Mouse (Mus musculus) spleen, embryonic (tissue): ENCODE data around the gene Dusp1.

Source experiments
- CTCF ChIA-PET: fragments of 350-600 bp; sonication (Branson Sonifier 250); formaldehyde crosslinking; loops from one replicate; lab custom pipeline; 2022; lab: Charles Lee

Dusp1 gene

GRCm38 (mm10) chr17:26561651-26562181 is at the start of gene Dusp1:
TSS of gene Dusp1 (minus strand) at chr17:26562128.
- CTCF ChIA-PET: no interaction called here

GRCm38 (mm10) chr17:26611328-26611727 is 49.4 kb upstream of the Dusp1 start:
- CTCF ChIA-PET: no interaction called here

GRCm38 (mm10) chr17:26609820-26610219 is 47.9 kb upstream of the Dusp1 start:
- CTCF ChIA-PET: no interaction called here

- CTCF ChIA-PET: no interaction called here
Observed at GRCm38 (mm10) chr17:26608877-26609276, 46.9 kb upstream of the Dusp1 start.

- CTCF ChIA-PET: no interaction called here
Observed at GRCm38 (mm10) chr17:26608348-26608747, 46.4 kb upstream of the Dusp1 start.

- CTCF ChIA-PET: interaction anchor here (0.7 kb wide), 1 partner anchor 73 kb away, joined by 3 read pairs; no protein-coding TSS in a partner anchor
Observed at GRCm38 (mm10) chr17:26606516-26606915, 44.6 kb upstream of the Dusp1 start.

GRCm38 (mm10) chr17:26605636-26606035 is 43.7 kb upstream of the Dusp1 start:
- CTCF ChIA-PET: interaction anchor here (0.7 kb wide), 1 partner anchor 72 kb away, joined by 3 read pairs; no protein-coding TSS in a partner anchor

- CTCF ChIA-PET: interaction anchor here (0.5 kb wide), 1 partner anchor 103 kb away, joined by 22 read pairs; no protein-coding TSS in a partner anchor
Observed at GRCm38 (mm10) chr17:26603311-26603710, 41.4 kb upstream of the Dusp1 start.

GRCm38 (mm10) chr17:26602371-26602885 is 40.5 kb upstream of the Dusp1 start:
- CTCF ChIA-PET: no interaction called here

- CTCF ChIA-PET: no interaction called here
Observed at GRCm38 (mm10) chr17:26601926-26602325, 40.0 kb upstream of the Dusp1 start.

- CTCF ChIA-PET: no interaction called here
Observed at GRCm38 (mm10) chr17:26601514-26601913, 39.6 kb upstream of the Dusp1 start.

GRCm38 (mm10) chr17:26600913-26601447 is 39.1 kb upstream of the Dusp1 start:
- CTCF ChIA-PET: no interaction called here

- CTCF ChIA-PET: no interaction called here
Observed at GRCm38 (mm10) chr17:26598845-26599244, 36.9 kb upstream of the Dusp1 start.

GRCm38 (mm10) chr17:26596856-26597481 is 35.0 kb upstream of the Dusp1 start:
- CTCF ChIA-PET: interaction anchor here (0.6 kb wide), 1 partner anchor 141 kb away, joined by 3 read pairs; no protein-coding TSS in a partner anchor

- CTCF ChIA-PET: interaction anchor here (0.6 kb wide), 1 partner anchor 140 kb away, joined by 3 read pairs; no protein-coding TSS in a partner anchor
Observed at GRCm38 (mm10) chr17:26596168-26596658, 34.3 kb upstream of the Dusp1 start.

- CTCF ChIA-PET: no interaction called here
Observed at GRCm38 (mm10) chr17:26595448-26596167, 33.7 kb upstream of the Dusp1 start.

GRCm38 (mm10) chr17:26594958-26595357 is 33.0 kb upstream of the Dusp1 start:
- CTCF ChIA-PET: no interaction called here

GRCm38 (mm10) chr17:26594171-26594570 is 32.2 kb upstream of the Dusp1 start:
- CTCF ChIA-PET: no interaction called here

- CTCF ChIA-PET: interaction anchor here (0.6 kb wide), 1 partner anchor 345 kb away, joined by 7 read pairs; no protein-coding TSS in a partner anchor
Observed at GRCm38 (mm10) chr17:26593199-26593598, 31.3 kb upstream of the Dusp1 start.

GRCm38 (mm10) chr17:26592510-26592909 is 30.6 kb upstream of the Dusp1 start:
- CTCF ChIA-PET: interaction anchor here (0.6 kb wide), 1 partner anchor 344 kb away, joined by 7 read pairs; no protein-coding TSS in a partner anchor

GRCm38 (mm10) chr17:26587961-26588487 is 26.1 kb upstream of the Dusp1 start:
- CTCF ChIA-PET: interaction anchor here (0.5 kb wide), 1 partner anchor 49 kb away, joined by 6 read pairs; no protein-coding TSS in a partner anchor
